Mouse (Mus musculus): ENCODE measurements around the gene Cdh18. TPM values are rescaled to one million over a fixed set of nuclear protein-coding genes. Genes with fewer than 3 reads are reported as not detected.
"Not testable (repeated sequence)": the region's sequence is repeated elsewhere in the genome, so short reads cannot be mapped to it uniquely, and the experiment has no call there.

Cdh18 gene
- total and polyA plus RNA-seq, 2 experiments from 2014 or later = 0.15 TPM; not detected in 1

DNA sequence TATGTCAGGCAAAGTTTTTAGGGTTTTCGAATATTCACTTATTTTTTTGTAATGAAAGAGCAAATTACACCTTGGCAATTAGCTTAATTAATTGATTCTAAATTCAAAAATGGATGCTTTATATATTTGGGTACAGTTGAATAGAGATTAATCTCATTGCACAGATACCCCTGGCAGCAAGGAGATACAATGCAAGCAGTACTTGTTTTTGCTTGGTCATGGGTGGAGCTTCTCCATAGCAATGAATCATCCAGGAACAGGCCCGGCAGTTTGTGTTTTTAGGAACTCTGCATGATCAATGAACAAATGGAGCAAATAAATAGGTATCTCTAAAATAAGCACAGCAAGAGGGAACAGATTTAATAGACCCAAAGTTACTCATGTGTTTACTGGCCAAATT, 538.7 kb downstream of the Cdh18 start:
- no peak overlapping the region for H3K4me2 ChIP-seq (ENCODE audit: low read depth, low read length)
- no peak for ATAC-seq (ENCODE audit: insufficient read depth, low read depth)
- WGBS = 67% methylated on average over 2 of the region's 2 CpGs

DNA sequence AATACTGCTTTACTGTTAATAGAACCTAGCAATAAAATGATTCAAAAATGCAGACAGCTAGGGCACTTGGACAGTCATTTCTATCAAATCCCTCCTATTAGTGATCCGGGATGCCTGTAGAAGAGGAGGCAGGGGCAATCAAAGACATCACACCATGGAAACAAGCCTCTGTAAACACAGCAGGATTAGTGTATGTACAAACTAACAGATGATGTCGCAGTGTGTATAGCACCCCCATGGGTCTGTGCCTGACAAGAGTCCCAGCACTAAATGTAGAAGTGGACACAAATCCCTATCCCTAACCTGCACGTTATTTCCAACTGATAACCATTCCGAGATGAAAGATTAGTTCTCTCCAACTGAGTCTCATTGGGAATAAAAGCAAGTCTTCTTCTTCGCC, 547.8 kb downstream of the Cdh18 start:
- Histone ChIP-seq H3K4me2 (ENCODE audit: low read depth, low read length) (no peak overlapping the region), H3K27me3 (ENCODE audit: control insufficient read depth, insufficient read depth, low read length) (no peaks in the 10 kb centered on the region), H3K36me3 (replicated peaks; ENCODE audit: control insufficient read depth, insufficient read depth, low read length) (no peaks in the 10 kb centered on the region), H3K4me1 (ENCODE audit: control insufficient read depth, insufficient read depth) (no peaks in the 10 kb centered on the region), H3K9ac (replicated peaks; ENCODE audit: low read depth, low read length) (no peak overlapping the region), H3K27ac (ENCODE audit: low read depth) (no peak overlapping the region), H3K9me3 (replicated peaks; ENCODE audit: control insufficient read depth, low read length) (no peaks in the 10 kb centered on the region), H3K4me3 (ENCODE audit: low read depth, low read length) (no peak overlapping the region)
- WGBS = 68% methylated on average over 5 of the region's 5 CpGs
- TF ChIP-seq EP300 (IDR thresholded peaks at IDR 0.05; ENCODE audit: low read depth) (no peak), CTCF (IDR thresholded peaks at IDR 0.05; ENCODE audit: low read depth) (no peak)
- no peak for ATAC-seq (ENCODE audit: insufficient read depth, low read depth)
- no peak for DNase-seq (ENCODE audit: low spot score)

More for the DNA sequence above, 538.7 kb downstream of the Cdh18 start:
- H3K9me3 ChIP-seq (replicated peaks; ENCODE audit: control insufficient read depth, low read length) = no peaks in the 10 kb centered on the region
- H3K27me3 ChIP-seq (ENCODE audit: control insufficient read depth, insufficient read depth, low read length) = no peaks in the 10 kb centered on the region
- H3K4me3 ChIP-seq (ENCODE audit: low read depth, low read length) = no peak overlapping the region
- DNase-seq (ENCODE audit: low spot score) = no peak
- no peak overlapping the region for H3K27ac ChIP-seq (ENCODE audit: low read depth)
- no peaks in the 10 kb centered on the region for H3K4me1 ChIP-seq (ENCODE audit: control insufficient read depth, insufficient read depth)
- TF ChIP-seq EP300 (IDR thresholded peaks at IDR 0.05; ENCODE audit: low read depth) (no peak), CTCF (IDR thresholded peaks at IDR 0.05; ENCODE audit: low read depth) (no peak)
- no peak overlapping the region for H3K9ac ChIP-seq (replicated peaks; ENCODE audit: low read depth, low read length)
- no peaks in the 10 kb centered on the region for H3K36me3 ChIP-seq (replicated peaks; ENCODE audit: control insufficient read depth, insufficient read depth, low read length)

DNA sequence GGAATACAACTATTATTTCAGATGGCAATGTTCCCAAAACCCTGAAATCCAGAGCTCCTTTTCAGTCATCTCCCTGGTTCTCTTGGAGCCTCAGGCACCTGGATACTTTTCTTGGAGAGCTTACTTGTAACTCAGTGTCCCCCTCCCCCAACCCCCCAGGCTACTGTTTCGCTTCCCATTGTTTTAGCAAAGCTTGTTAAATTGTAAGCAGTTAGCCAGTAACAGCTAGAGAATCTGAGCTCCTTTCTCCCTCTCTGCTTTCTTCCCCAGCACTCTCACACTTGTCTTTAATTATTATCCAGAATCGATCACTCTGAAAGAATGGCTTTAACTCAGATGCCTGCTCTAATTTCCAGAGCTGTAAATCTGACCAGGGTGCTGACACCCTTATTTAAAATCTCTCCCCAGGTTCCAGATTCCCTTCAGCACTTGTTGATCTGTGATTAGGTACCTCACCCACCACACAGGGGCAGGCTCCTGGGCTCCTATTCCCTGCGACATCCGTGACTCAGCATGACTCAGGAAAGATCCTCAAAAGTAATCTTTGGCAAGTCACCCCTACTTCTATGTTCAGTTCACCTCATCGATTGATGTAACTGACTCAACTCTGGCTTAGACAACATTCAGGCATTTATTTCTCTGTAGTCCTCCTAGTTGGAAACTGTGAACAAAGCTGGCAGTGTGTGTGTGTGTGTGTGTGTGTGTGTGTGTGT, 556.0 kb downstream of the Cdh18 start:
- DNase-seq (ENCODE audit: low spot score) (no peak), ATAC-seq (ENCODE audit: insufficient read depth, low read depth) (no peak)
- no peak overlapping the region for H3K4me3 ChIP-seq (ENCODE audit: low read depth, low read length)
- no peaks in the 10 kb centered on the region for H3K4me1 ChIP-seq (ENCODE audit: control insufficient read depth, insufficient read depth)
- no peaks in the 10 kb centered on the region for H3K9me3 ChIP-seq (replicated peaks; ENCODE audit: control insufficient read depth, low read length)
- H3K27me3 ChIP-seq (ENCODE audit: control insufficient read depth, insufficient read depth, low read length) = no peaks in the 10 kb centered on the region
- H3K27ac ChIP-seq (ENCODE audit: low read depth) = no peak overlapping the region
- H3K4me2 ChIP-seq (ENCODE audit: low read depth, low read length) = no peak overlapping the region
- WGBS = 43% methylated on average over 5 of the region's 5 CpGs
- no peak for TF ChIP-seq CTCF (IDR thresholded peaks at IDR 0.05; ENCODE audit: low read depth)
- TF ChIP-seq EP300 (IDR thresholded peaks at IDR 0.05; ENCODE audit: low read depth) = no peak
- H3K36me3 ChIP-seq (replicated peaks; ENCODE audit: control insufficient read depth, insufficient read depth, low read length) = no peaks in the 10 kb centered on the region
- no peak overlapping the region for H3K9ac ChIP-seq (replicated peaks; ENCODE audit: low read depth, low read length)

DNA sequence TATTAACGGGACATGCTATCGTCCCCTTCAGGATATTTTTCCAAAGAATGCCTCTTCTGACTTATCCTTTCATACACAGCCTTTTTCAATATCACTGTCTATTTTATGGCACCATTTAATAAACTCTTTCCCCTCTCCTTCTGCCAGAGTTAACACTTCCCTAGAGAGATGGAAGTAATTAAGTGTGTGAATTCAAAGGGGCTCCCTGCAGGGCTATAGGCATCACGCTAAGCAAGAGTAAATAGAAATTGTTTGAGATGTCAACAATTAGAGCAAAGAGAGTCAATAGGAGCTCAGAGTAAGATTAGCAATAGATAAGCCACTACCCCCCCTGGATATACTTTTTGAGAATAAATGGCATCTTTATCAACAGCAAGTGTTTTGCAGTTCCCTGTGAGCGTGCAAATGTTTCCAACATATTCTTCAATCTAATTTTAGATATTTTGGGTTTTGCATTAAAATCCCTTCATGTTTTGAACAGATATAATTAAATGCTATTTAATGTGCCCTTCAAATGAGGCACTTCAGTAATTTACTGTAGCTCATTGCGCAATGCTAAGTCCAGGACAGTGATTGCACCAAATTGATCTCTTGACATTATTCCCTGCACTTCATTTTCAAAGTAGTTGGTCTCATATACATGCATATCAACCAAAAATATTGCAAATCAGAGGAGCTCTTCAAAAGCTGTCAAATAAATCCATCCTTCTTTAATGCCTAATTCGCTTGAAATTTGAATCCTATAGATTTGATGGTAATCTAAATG, 586.3 kb downstream of the Cdh18 start:
- no peaks in the 10 kb centered on the region for H3K27me3 ChIP-seq (ENCODE audit: control insufficient read depth, insufficient read depth, low read length)
- TF ChIP-seq CTCF (IDR thresholded peaks at IDR 0.05; ENCODE audit: low read depth) (no peak), EP300 (IDR thresholded peaks at IDR 0.05; ENCODE audit: low read depth) (no peak)
- WGBS = 69% methylated on average over 6 of the region's 6 CpGs
- no peak overlapping the region for H3K27ac ChIP-seq (ENCODE audit: low read depth)
- no peaks in the 10 kb centered on the region for H3K36me3 ChIP-seq (replicated peaks; ENCODE audit: control insufficient read depth, insufficient read depth, low read length)
- H3K4me2 ChIP-seq (ENCODE audit: low read depth, low read length) = no peak overlapping the region
- H3K4me1 ChIP-seq (ENCODE audit: control insufficient read depth, insufficient read depth) = no peaks in the 10 kb centered on the region
- no peaks in the 10 kb centered on the region for H3K9me3 ChIP-seq (replicated peaks; ENCODE audit: control insufficient read depth, low read length)
- ATAC-seq (ENCODE audit: insufficient read depth, low read depth) (no peak), DNase-seq (ENCODE audit: low spot score) (no peak)
- H3K4me3 ChIP-seq (ENCODE audit: low read depth, low read length) = no peak overlapping the region
- H3K9ac ChIP-seq (replicated peaks; ENCODE audit: low read depth, low read length) = no peak overlapping the region

DNA sequence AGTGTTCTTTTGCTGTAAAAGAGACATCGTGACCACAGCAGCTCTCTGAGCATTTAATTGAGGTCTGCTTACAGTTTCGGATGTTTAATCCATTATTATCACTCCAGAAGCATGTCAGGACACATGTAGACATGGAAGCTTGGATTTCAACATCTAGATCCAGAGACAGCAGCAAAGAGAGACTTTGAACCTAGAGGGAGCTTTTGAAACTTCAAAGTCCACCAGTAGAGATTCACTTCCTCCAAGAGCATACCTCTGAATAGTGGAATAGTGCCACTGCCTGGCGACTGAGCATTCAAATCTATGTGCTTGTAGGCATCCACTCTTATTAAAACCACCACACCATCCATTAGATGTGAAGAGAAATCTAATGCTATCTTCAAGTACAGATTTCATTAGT, 588.1 kb downstream of the Cdh18 start:
- no peaks in the 10 kb centered on the region for H3K36me3 ChIP-seq (replicated peaks; ENCODE audit: control insufficient read depth, insufficient read depth, low read length)
- H3K9ac ChIP-seq (replicated peaks; ENCODE audit: low read depth, low read length) = no peak overlapping the region
- H3K9me3 ChIP-seq (replicated peaks; ENCODE audit: control insufficient read depth, low read length) = no peaks in the 10 kb centered on the region
- TF ChIP-seq CTCF (IDR thresholded peaks at IDR 0.05; ENCODE audit: low read depth) (no peak), EP300 (IDR thresholded peaks at IDR 0.05; ENCODE audit: low read depth) (no peak)
- H3K4me3 ChIP-seq (ENCODE audit: low read depth, low read length) = no peak overlapping the region
- no peaks in the 10 kb centered on the region for H3K4me1 ChIP-seq (ENCODE audit: control insufficient read depth, insufficient read depth)
- no peaks in the 10 kb centered on the region for H3K27me3 ChIP-seq (ENCODE audit: control insufficient read depth, insufficient read depth, low read length)
- WGBS = 70% methylated on average over 3 of the region's 3 CpGs
- no peak overlapping the region for H3K27ac ChIP-seq (ENCODE audit: low read depth)
- no peak overlapping the region for H3K4me2 ChIP-seq (ENCODE audit: low read depth, low read length)
- ATAC-seq (ENCODE audit: insufficient read depth, low read depth) (no peak), DNase-seq (ENCODE audit: low spot score) (no peak)

DNA sequence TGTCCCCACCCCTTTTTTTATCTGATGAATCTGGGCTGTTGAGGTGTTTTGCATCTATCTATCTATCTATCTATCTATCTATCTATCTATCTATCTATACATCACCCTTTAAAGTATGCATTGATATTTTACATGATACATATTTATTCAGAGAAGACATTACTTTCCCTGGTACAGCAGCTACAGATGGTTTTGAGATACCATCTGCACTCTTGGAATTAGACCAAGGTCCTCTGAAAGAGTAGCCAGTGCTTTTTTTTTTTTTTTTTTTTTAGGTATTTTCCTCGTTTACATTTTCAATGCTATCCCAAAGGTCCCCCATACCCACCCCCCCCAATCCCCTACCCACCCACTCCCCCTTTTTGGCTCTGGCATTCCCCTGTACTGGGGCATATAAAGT, 594.1 kb downstream of the Cdh18 start:
- not testable (repeated sequence) for H3K36me3 ChIP-seq (replicated peaks; ENCODE audit: control insufficient read depth, insufficient read depth, low read length); H3K4me1 ChIP-seq (ENCODE audit: control insufficient read depth, insufficient read depth); H3K9ac ChIP-seq (replicated peaks; ENCODE audit: low read depth, low read length); H3K4me2 ChIP-seq (ENCODE audit: low read depth, low read length); H3K27me3 ChIP-seq (ENCODE audit: control insufficient read depth, insufficient read depth, low read length); H3K9me3 ChIP-seq (replicated peaks; ENCODE audit: control insufficient read depth, low read length); ATAC-seq (ENCODE audit: insufficient read depth, low read depth); H3K27ac ChIP-seq (ENCODE audit: low read depth); DNase-seq (ENCODE audit: low spot score); H3K4me3 ChIP-seq (ENCODE audit: low read depth, low read length)
- WGBS = no CpG with 5 or more reads among the region's 1 CpGs
